Mouse (Mus musculus) left cerebral cortex, adult 18-20 months (tissue): ENCODE measurements around the gene Olfr874. TPM values are rescaled to one million over a fixed set of nuclear protein-coding genes. Genes with fewer than 3 reads are reported as not detected.
"Not testable (repeated sequence)": the region's sequence is repeated elsewhere in the genome, so short reads cannot be mapped to it uniquely, and the experiment has no call there.

Experiments used
- DNase-seq, 2 experiments: peaks; one replicate each; pipeline ENCODE4 v3.0.0; 2021 to 2022; ENCODE audit warnings: low spot score in 2 of 2, mixed read lengths in 1 of 2
- long read RNA-seq, 2 experiments: library from polyadenylated mRNA; stranded (forward); transcript quantifications; one replicate each; pipeline ENCODE4 v2.0.0; 2021
- total RNA-seq, 2 experiments: library from RNA; stranded (reverse); gene quantifications; 2 replicates each; pipeline ENCODE4 v1.2.3; 2021

The Olfr874 gene
- not detected for total RNA-seq
- long read RNA-seq, experiment 1 = 0 reads
- long read RNA-seq, experiment 2 = 0 reads

GRCm38 (mm10) chr9:37744806-37745205, at the start of gene Olfr874:
TSS of gene Olfr874 (plus strand) at chr9:37745106.
- no peak for DNase-seq

GRCm38 (mm10) chr9:37716150-37716549, 28.8 kb upstream of the Olfr874 start, which contains the start of gene Olfr160:
TSS of gene Olfr160 (minus strand) at chr9:37716250.
- no peak for DNase-seq

GRCm38 (mm10) chr9:37734310-37734709, 10.6 kb upstream of the Olfr874 start:
- no peak for DNase-seq

GRCm38 (mm10) chr9:37750319-37751075, 5.6 kb downstream of the Olfr874 start:
- DNase-seq = peak; percentile 13 to 41

- no peak for DNase-seq
Observed at GRCm38 (mm10) chr9:37751467-37751866, 6.6 kb downstream of the Olfr874 start.

- no peak for DNase-seq
Observed at GRCm38 (mm10) chr9:37752006-37752405, 7.1 kb downstream of the Olfr874 start.

- DNase-seq = no peak
Observed at GRCm38 (mm10) chr9:37761728-37762127, 16.8 kb downstream of the Olfr874 start.

GRCm38 (mm10) chr9:37762541-37762940, 17.6 kb downstream of the Olfr874 start:
- DNase-seq = no peak

- no peak for DNase-seq
Observed at GRCm38 (mm10) chr9:37770661-37771060, 25.8 kb downstream of the Olfr874 start.

GRCm38 (mm10) chr9:37771759-37772158, 26.9 kb downstream of the Olfr874 start, which contains the start of gene Olfr875:
TSS of gene Olfr875 (plus strand) at chr9:37771857.
- DNase-seq = no peak

- DNase-seq = peak in 1 of 2 experiments; percentile 9
Observed at GRCm38 (mm10) chr9:37782766-37783260, 37.9 kb downstream of the Olfr874 start.

- not testable (repeated sequence) for DNase-seq
Observed at GRCm38 (mm10) chr9:37783394-37784387, 38.8 kb downstream of the Olfr874 start.

- no peak for DNase-seq
Observed at GRCm38 (mm10) chr9:37786411-37786810, 41.5 kb downstream of the Olfr874 start.

Other genes with a start within 250 kb of the Olfr874 start
- gene Esam, start 217.0 kb upstream of the Olfr874 start, total RNA-seq = 10 to 100 TPM; 19.7 to 21.4 TPM
- gene Vsig2, start 205.9 kb upstream of the Olfr874 start, total RNA-seq = 1 to 10 TPM; 3.9 to 5.0 TPM
- 1,000 to 10,000 TPM; 1,653 to 1,729 TPM for gene Nrgn, start 192.2 kb upstream of the Olfr874 start, total RNA-seq
- 10 to 100 TPM; 15.2 to 18.6 TPM for gene Siae, start 189.4 kb upstream of the Olfr874 start, total RNA-seq
- 1 to 10 TPM; 1.7 to 1.8 TPM for gene Spa17, start 131.4 kb upstream of the Olfr874 start, total RNA-seq
- gene Tbrg1, start 87.8 kb upstream of the Olfr874 start, total RNA-seq = 10 to 100 TPM; 47.5 to 58.0 TPM
- gene Panx3, start 75.9 kb upstream of the Olfr874 start, total RNA-seq = not detected
- gene Olfr160, start 28.9 kb upstream of the Olfr874 start, total RNA-seq = not detected
- gene Olfr875, start 26.8 kb downstream of the Olfr874 start, total RNA-seq = not detected
- not detected for gene Olfr876, start 57.9 kb downstream of the Olfr874 start, total RNA-seq
- gene Olfr877, start 109.2 kb downstream of the Olfr874 start, total RNA-seq = not detected
- not detected for gene Olfr145, start 151.6 kb downstream of the Olfr874 start, total RNA-seq
- under 1 TPM in 1 of 2 experiments, not detected in 1; 0.09 TPM for gene Olfr878, start 172.7 kb downstream of the Olfr874 start, total RNA-seq
- not detected for gene Olfr881, start 246.7 kb downstream of the Olfr874 start, total RNA-seq